Mouse (Mus musculus) embryonic fibroblast, embryonic 13.5 days (primary cell): ENCODE data around the gene Sbno2.

Source experiments
- CTCF ChIP-seq: IDR thresholded peaks from 2 replicates; pipeline ENCODE4 v1.5.1; 2011; ENCODE audit warnings: mild to moderate bottlenecking, control low read depth, low read length, moderate library complexity, borderline replicate concordance; ENCODE audit not compliant: insufficient read depth
- POLR2A ChIP-seq: IDR thresholded peaks from 2 replicates; pipeline ENCODE4 v1.6.1; 2011; ENCODE audit warnings: low read depth, mild to moderate bottlenecking, control low read depth, low read length, moderate library complexity

GRCm38 (mm10) chr10:80143664-80144063 is 38.3 kb upstream of the Sbno2 start:
- TF ChIP-seq CTCF (no peak), POLR2A (no peak)
